Mouse (Mus musculus): Measurements from ENCODE around the gene Vmn2r91. TPM values are rescaled to one million over a fixed set of nuclear protein-coding genes. Genes with fewer than 3 reads are reported as not detected.
A peak's percentile ranks its signal among the peaks of the same experiment; 100 is the strongest.
"Not testable (repeated sequence)": the region's sequence is repeated elsewhere in the genome, so short reads cannot be mapped to it uniquely, and the experiment has no call there.

The Vmn2r91 gene
- polyA plus RNA-seq (2014; fragmentation: Nextera tagmentation; extraction: Ambion mirVana): not detected in 2 replicates

DNA sequence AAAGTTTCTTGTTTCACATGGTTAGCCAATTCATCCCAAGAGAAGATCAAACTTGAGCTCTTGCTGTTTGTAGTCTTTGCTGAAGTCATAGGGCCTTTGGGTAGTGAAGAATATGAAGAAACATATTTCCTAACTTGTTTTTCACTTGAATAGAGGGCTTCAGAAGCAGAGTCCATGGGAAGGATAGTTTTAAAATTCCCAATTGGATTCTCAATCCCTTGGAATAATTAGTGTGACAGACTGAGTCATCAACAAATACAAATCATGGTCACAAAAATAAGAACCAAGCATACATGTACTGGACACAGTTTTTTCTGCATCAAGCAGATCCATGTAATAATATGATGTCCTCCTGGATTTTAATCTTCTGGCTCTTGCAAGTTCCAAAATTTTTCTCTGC lies at the start of gene Vmn2r91:
Gene Vmn2r91 (plus strand): TSS at position 301 of the 400 bp plus-strand sequence.
- H3K27me3 ChIP-seq (replicated peaks; ENCODE audit: control insufficient read depth, insufficient read depth, low read length); H3K36me3 ChIP-seq (ENCODE audit: control insufficient read depth, insufficient read depth, low read length); DNase-seq (ENCODE audit: low spot score); H3K27ac ChIP-seq (ENCODE audit: low read depth, low read length); H3K9me3 ChIP-seq (replicated peaks; ENCODE audit: control insufficient read depth, low read length); ATAC-seq; H3K4me3 ChIP-seq (ENCODE audit: low read depth, low read length); H3K9ac ChIP-seq (ENCODE audit: low read length); H3K4me1 ChIP-seq (ENCODE audit: control insufficient read depth, insufficient read depth, low read length); H3K4me2 ChIP-seq (ENCODE audit: low read length): not testable (repeated sequence)

DNA sequence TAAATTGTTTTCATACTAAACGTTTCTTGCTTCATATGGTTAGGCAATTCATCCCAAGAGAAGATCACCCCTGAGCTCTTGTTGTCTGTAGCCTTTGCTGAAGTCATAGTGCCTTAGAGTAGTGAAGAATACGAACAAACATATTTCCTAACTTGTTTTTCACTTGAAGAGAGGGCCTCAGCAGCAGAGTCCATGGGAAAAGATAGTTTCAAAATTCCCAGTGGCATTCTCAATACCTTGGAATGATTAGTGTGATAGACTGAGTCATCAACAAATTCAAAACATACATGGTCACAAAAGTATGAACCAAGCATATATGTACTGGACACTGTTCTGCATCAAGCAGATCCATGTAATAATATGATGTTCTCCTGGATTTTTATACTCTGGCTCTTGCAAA lies 35.7 kb upstream of the Vmn2r91 start, which contains the start of gene Vmn2r124:
Gene Vmn2r124 (plus strand): TSS at position 301 of the 400 bp plus-strand sequence.
- H3K27me3 ChIP-seq (replicated peaks; ENCODE audit: control insufficient read depth, insufficient read depth, low read length): no peaks in the 10 kb centered on the region
- no peaks in the 10 kb centered on the region for H3K4me1 ChIP-seq (ENCODE audit: control insufficient read depth, insufficient read depth, low read length)
- H3K36me3 ChIP-seq (ENCODE audit: control insufficient read depth, insufficient read depth, low read length): no peaks in the 10 kb centered on the region
- no peaks in the 10 kb centered on the region for H3K9me3 ChIP-seq (replicated peaks; ENCODE audit: control insufficient read depth, low read length)
- WGBS: 44% methylated on average over 2 of the region's 2 CpGs
- no peak within 1 kb of the TSS for H3K9ac ChIP-seq (ENCODE audit: low read length)
- H3K4me2 ChIP-seq (ENCODE audit: low read length): no peak within 1 kb of the TSS
- H3K27ac ChIP-seq (ENCODE audit: low read depth, low read length): no peak within 1 kb of the TSS
- DNase-seq (ENCODE audit: low spot score) (no peak), ATAC-seq (no peak)
- no peak within 1 kb of the TSS for H3K4me3 ChIP-seq (ENCODE audit: low read depth, low read length)

- not testable (repeated sequence) for H3K36me3 ChIP-seq (ENCODE audit: control insufficient read depth, insufficient read depth, low read length); H3K4me3 ChIP-seq (ENCODE audit: low read depth, low read length); H3K4me2 ChIP-seq (ENCODE audit: low read length); ATAC-seq; H3K9ac ChIP-seq (ENCODE audit: low read length); H3K4me1 ChIP-seq (ENCODE audit: control insufficient read depth, insufficient read depth, low read length); H3K27ac ChIP-seq (ENCODE audit: low read depth, low read length); H3K9me3 ChIP-seq (replicated peaks; ENCODE audit: control insufficient read depth, low read length); DNase-seq (ENCODE audit: low spot score); H3K27me3 ChIP-seq (replicated peaks; ENCODE audit: control insufficient read depth, insufficient read depth, low read length)
- WGBS: 73% methylated on average over 1 of the region's 1 CpGs
Measured at GRCm38 (mm10) chr17:18095626-18096025, 10.8 kb downstream of the Vmn2r91 start.

DNA sequence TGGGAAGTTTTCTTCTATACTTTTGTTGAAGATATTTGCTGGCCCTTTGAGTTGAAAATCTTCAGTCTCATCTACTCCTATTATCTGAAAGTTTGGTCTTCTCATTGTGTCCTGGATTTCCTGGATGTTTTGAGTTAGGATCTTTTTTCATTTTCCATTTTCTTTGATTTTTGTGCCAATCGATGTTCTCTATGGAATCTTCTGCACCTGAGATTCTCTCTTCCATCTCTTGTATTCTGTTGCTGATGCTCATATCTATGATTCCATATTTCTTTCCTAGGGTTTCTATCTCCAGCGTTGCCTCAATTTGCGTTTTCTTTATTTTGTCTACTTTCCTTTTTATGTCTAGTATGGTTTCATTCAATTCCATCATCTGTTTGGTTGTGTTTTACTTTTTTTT lies 17.4 kb downstream of the Vmn2r91 start:
- not testable (repeated sequence) for H3K4me3 ChIP-seq (ENCODE audit: low read depth, low read length); H3K27ac ChIP-seq (ENCODE audit: low read depth, low read length); H3K9ac ChIP-seq (ENCODE audit: low read length); H3K4me2 ChIP-seq (ENCODE audit: low read length); H3K27me3 ChIP-seq (replicated peaks; ENCODE audit: control insufficient read depth, insufficient read depth, low read length); H3K4me1 ChIP-seq (ENCODE audit: control insufficient read depth, insufficient read depth, low read length); ATAC-seq; H3K9me3 ChIP-seq (replicated peaks; ENCODE audit: control insufficient read depth, low read length); H3K36me3 ChIP-seq (ENCODE audit: control insufficient read depth, insufficient read depth, low read length)
- peak; percentile 0 for DNase-seq (ENCODE audit: low spot score)
- 87% methylated on average over 3 of the region's 3 CpGs for WGBS

DNA sequence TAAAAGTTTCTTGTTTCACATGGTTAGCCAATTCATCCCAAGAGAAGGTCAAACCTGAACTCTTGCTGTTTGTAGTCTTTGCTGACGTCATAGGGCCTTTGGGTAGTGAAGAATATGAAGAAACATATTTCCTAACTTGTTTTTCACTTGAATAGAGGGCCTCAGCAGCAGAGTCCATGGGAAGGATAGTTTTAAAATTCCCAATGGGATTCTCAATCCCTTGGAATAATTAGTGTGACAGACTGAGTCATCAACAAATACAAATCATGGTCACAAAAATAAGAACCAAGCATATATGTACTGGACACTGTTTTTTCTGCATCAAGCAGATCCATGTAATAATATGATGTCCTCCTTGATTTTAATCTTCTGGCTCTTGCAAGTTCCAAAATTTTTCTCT lies 66.8 kb downstream of the Vmn2r91 start, which contains the start of gene Vmn2r92:
Gene Vmn2r92 (plus strand): TSS at position 301 of the 400 bp plus-strand sequence.
- H3K27me3 ChIP-seq (replicated peaks; ENCODE audit: control insufficient read depth, insufficient read depth, low read length); H3K4me3 ChIP-seq (ENCODE audit: low read depth, low read length); ATAC-seq; DNase-seq (ENCODE audit: low spot score); H3K27ac ChIP-seq (ENCODE audit: low read depth, low read length); H3K9ac ChIP-seq (ENCODE audit: low read length); H3K4me1 ChIP-seq (ENCODE audit: control insufficient read depth, insufficient read depth, low read length); H3K4me2 ChIP-seq (ENCODE audit: low read length); H3K36me3 ChIP-seq (ENCODE audit: control insufficient read depth, insufficient read depth, low read length); H3K9me3 ChIP-seq (replicated peaks; ENCODE audit: control insufficient read depth, low read length): not testable (repeated sequence)
- WGBS: 63% methylated on average over 1 of the region's 1 CpGs

DNA sequence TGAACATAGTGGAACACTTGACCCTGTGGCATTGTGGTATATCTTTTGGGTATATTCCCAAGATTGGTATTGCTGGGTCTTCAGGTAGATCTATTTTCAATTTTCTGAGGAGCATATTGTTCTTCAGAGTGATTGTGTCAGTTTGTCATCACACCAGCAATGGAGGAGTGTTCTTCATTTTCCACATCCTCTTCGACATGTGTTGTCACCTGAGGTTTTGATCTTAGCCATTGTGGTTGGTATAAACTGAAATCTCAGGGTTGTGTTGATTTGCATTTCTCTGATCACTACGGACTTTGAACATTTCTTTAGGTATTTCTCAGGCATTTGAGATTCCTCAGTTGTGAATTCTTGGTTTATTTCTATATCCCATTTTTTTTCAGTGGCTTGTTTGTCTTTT lies 76.4 kb downstream of the Vmn2r91 start:
- DNase-seq (ENCODE audit: low spot score); H3K4me1 ChIP-seq (ENCODE audit: control insufficient read depth, insufficient read depth, low read length); H3K36me3 ChIP-seq (ENCODE audit: control insufficient read depth, insufficient read depth, low read length); ATAC-seq; H3K9me3 ChIP-seq (replicated peaks; ENCODE audit: control insufficient read depth, low read length); H3K27ac ChIP-seq (ENCODE audit: low read depth, low read length); H3K4me3 ChIP-seq (ENCODE audit: low read depth, low read length); H3K9ac ChIP-seq (ENCODE audit: low read length); H3K4me2 ChIP-seq (ENCODE audit: low read length); H3K27me3 ChIP-seq (replicated peaks; ENCODE audit: control insufficient read depth, insufficient read depth, low read length): not testable (repeated sequence)
- 67% methylated on average over 2 of the region's 2 CpGs for WGBS

Other genes starting within 250 kb of the Vmn2r91 start
- gene Has1, start 229.8 kb upstream of the Vmn2r91 start, polyA plus RNA-seq (2014; fragmentation: Nextera tagmentation; extraction: Ambion mirVana): 0.39 and 0.53 TPM in 2 replicates
- not detected in 2 replicates for gene Fpr1, start 201.1 kb upstream of the Vmn2r91 start, polyA plus RNA-seq (2014; fragmentation: Nextera tagmentation; extraction: Ambion mirVana)
- not detected in 2 replicates for gene Fpr2, start 197.2 kb upstream of the Vmn2r91 start, polyA plus RNA-seq (2014; fragmentation: Nextera tagmentation; extraction: Ambion mirVana)
- not detected in 2 replicates for gene Fpr3, start 197.2 kb upstream of the Vmn2r91 start, polyA plus RNA-seq (2014; fragmentation: Nextera tagmentation; extraction: Ambion mirVana)
- not detected in 2 replicates for gene Fpr-rs4, start 63.3 kb upstream of the Vmn2r91 start, polyA plus RNA-seq (2014; fragmentation: Nextera tagmentation; extraction: Ambion mirVana)
- not detected in 2 replicates for gene Vmn2r124, start 35.6 kb upstream of the Vmn2r91 start, polyA plus RNA-seq (2014; fragmentation: Nextera tagmentation; extraction: Ambion mirVana)
- gene Vmn2r92, start 66.9 kb downstream of the Vmn2r91 start, polyA plus RNA-seq (2014; fragmentation: Nextera tagmentation; extraction: Ambion mirVana): not detected in 2 replicates
- not detected in 2 replicates for gene Vmn2r94, start 192.7 kb downstream of the Vmn2r91 start, polyA plus RNA-seq (2014; fragmentation: Nextera tagmentation; extraction: Ambion mirVana)
- gene Vmn2r93, start 213.1 kb downstream of the Vmn2r91 start, polyA plus RNA-seq (2014; fragmentation: Nextera tagmentation; extraction: Ambion mirVana): not detected in 2 replicates

Measured in forebrain, embryonic 14.5 days (tissue).